Mouse (Mus musculus): ENCODE measurements around the gene Zfp292. TPM values are rescaled to one million over a fixed set of nuclear protein-coding genes. Genes with fewer than 3 reads are reported as not detected.
A peak's percentile ranks its signal among the peaks of the same experiment; 100 is the strongest.

The Zfp292 gene
- 1.6 and 2.7 TPM in 2 replicates for polyA plus RNA-seq (2012)

DNA sequence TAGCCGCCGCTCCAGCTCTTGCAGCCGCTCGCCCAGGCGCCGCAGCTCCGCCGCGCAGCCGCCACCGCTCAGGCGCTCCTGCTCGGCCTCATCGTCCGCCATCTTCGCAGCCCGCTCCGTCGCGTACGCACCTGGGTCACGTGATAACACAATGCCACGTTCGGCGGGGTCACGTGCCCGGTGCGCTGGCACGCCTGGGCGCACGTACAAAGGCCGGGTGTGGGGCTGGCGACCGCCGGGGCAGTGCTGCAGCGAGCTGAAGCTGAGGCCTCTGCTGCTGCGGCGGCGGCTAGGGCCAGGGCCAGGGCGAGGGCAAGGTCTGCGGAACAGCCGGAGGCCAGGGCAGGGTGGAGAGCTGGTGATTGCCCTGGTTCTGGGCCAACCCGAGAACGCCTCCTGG lies at the start of gene Zfp292:
Zfp292 (minus strand) TSS at position 143 of the 400 bp plus-strand sequence.
- TF ChIP-seq GATA1 (IDR thresholded peaks at IDR 0.05; ENCODE audit: low read length), result no peak

DNA sequence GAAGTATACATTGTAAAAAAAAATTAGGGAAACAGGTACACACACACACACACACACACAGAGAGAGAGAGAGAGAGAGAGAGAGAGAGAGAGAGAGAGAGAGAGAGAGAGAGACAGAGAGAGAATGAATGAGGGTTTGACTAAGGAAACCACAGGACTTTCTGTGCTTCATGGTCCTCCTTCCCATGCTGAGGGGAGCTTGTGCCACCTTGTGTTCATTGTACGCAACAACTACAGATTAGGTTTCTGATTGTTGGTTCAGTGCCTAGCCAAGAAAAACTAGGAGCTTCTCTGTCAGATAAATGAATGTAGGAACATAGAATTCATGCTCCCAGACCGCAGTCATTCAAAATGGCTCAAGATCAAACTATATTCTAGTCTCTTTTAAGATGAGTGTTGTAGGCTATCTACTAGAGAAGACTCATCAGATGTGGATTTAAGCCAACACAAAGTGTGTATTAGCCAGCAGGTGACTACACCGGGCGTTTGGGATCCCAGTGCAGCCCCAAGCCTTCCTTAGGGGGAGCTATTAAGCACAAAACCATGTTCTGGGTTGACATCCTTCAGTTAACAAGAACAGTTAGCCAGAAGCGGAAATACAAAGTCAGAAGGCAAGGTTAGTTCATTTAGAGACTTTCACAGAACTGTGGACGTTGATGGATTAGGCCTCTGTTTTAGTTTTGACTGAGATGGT lies 39.6 kb upstream of the Zfp292 start:
- TF ChIP-seq GATA1 (IDR thresholded peaks at IDR 0.05; ENCODE audit: low read length), result no peak

DNA sequence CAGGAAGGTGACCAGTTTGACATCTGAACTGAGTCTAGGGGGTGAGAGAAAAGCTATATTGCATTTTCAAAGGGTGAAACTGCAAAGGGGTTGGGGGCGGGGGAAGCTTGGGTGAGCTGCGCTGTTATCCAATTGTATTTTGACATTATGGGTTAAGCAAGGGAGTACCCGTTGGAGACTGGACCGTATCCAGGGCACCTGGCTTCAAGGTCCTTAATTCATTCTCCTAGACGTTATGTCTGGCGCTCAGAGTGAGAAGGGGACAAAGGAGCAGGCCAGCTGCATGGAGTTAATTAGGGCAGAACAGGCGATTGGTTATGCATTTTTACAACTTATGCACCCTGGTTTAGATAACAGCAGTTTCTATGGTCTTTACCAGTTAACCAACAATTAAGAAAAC lies 34.6 kb upstream of the Zfp292 start:
- no peak for TF ChIP-seq GATA1 (IDR thresholded peaks at IDR 0.05; ENCODE audit: low read length)

DNA sequence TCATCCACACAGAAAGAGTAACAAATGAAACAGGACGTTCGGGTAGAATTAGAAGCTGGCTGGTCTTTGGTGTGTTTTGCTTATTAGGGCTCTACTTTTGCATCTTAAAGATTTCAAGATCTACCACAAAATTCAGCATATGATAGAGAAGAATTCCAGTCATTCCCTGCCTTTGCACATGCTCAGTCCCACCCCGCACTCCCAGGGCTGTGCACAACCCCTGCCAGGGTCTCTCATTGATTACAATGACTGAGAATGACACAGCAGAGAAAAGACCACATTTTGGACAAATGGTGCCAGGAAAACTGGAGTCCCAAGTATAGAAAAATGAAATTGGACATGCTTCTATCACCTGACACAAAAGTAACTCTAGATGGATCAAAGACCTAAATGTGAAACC lies 29.4 kb upstream of the Zfp292 start:
- TF ChIP-seq GATA1 (IDR thresholded peaks at IDR 0.05; ENCODE audit: low read length), result no peak

DNA sequence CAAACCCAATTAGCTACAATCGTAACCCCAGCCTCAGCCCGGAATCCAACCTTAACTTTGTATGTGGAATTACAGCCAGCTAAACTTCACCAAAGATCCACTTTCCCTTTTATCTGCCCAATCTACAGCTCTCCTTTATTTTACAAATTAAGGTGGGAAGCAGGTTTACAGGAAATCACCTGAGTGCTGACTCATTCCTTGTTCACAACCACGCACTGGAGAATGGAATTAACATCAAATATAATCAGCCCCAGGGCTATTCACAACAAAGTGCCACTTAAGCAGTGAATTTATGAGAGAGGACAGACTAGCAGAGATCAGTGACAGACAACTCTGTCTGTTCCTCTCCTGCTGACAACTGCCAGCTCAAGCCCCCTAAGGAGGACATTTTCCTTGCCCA lies 28.6 kb upstream of the Zfp292 start:
- no peak for TF ChIP-seq GATA1 (IDR thresholded peaks at IDR 0.05; ENCODE audit: low read length)

DNA sequence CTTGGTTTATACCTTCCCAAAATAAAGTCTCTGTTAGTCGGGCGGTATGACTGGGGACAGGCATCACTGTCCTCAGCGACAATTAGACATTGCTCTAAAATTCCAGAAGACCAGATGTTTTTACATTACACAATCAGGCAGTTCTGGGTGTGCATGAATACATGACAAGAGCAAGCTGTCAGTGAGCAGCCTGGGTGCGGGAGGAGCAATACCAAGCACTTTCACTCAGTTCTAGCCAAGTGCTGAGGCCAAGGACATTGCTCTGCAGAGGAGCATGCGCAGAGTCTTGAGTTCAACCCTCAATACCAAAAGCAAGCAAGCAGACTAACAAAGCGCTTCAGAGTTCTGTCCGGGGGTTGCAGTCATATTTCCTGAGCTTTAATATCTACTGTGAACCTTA lies 25.4 kb upstream of the Zfp292 start:
- no peak for TF ChIP-seq GATA1 (IDR thresholded peaks at IDR 0.05; ENCODE audit: low read length)

DNA sequence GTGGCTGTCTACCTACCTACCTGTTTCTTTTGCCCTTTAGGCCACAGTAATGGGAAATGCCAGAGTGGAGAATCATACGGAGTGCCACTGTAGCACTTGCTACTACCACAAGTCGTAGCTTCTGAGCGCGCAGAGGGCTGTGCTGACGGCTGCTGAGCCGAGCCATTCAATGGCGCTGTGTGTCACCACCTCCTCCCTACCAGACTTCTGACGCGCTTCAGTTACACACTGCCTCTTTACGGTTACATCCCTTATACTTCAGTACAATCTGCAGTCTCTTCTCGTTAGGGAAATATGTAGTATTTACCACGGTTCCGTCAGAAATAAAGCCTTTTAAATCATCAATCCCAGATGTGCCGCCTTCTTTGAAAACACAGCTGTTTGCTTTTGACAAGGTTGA lies 24.3 kb upstream of the Zfp292 start:
- TF ChIP-seq GATA1 (IDR thresholded peaks at IDR 0.05; ENCODE audit: low read length), result no peak

DNA sequence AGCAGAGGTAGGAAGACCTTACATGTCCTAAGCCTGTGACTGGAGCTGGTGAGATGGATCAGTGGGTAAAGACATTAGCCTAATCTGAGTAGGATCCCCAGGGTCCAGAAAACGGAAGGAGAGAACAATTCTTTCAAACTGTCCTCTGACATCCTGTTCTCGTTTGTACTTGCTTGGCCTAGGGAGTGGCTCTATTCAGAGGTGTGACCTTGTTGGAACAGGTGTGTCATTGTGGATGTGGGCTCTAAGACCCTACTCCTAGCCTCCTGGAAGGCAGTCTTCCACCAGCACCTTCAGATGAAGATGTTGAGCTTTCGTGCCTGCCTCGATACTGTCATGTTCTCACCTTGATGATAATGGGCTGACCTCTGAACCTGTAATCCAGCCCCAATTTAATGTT lies 23.4 kb upstream of the Zfp292 start:
- no peak for TF ChIP-seq GATA1 (IDR thresholded peaks at IDR 0.05; ENCODE audit: low read length)

DNA sequence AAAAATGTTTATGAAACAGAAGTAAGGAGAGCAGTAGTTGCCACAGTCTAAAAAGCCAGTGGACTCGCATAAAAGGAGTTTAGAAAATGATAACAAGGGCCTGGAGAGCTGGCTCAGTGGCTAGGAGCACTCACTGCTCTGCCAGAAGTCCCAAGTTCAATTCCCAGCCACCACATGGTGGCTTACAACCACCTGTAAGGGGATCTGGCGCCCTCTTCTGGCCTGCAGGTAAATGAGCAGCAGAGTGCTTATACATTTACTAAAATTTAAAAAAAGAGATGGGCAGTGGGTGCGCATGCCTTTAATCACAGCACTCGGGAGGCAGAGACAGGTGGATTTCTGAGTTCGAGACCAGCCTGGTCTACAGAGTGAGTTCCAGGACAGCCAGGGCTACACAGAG lies 22.6 kb upstream of the Zfp292 start:
- TF ChIP-seq GATA1 (IDR thresholded peaks at IDR 0.05; ENCODE audit: low read length), result no peak

DNA sequence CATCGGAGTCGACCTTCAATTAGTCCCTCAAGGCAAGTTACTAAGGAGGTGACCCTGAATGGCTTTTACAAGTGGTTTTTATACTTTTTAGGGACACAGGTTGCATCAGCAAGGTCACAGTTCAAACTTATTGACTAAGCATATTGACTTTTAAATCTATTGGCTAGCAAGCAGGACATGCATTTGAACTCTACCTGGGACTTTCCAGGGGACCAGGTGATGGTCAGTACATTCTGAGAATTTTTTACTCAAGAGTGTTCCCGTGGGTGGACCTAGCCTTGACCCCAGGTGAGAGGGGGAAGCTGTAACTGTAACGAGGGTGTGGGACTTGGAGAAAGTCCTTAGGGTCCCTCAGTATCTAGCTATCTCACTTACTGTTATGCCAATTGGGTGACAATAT lies 18.4 kb upstream of the Zfp292 start:
- no peak for TF ChIP-seq GATA1 (IDR thresholded peaks at IDR 0.05; ENCODE audit: low read length)

DNA sequence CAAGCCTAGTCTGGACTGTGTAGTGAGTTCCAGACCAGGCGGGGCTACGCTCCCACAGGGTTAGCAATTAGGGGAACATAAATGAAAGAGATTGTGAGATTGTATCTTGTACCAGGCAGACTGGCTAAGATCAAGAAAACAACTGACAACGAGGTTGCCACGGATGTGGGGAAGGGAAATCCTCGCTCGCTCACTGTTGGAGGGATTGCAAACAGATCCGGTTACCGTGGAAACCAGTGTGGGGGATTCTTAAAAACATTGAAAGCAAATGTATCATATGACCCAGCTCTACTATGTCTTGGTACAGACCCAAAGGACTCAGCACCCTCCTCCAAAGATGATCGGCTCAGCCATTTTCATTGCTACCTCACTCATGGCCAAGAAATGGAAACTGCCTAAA lies 17.4 kb upstream of the Zfp292 start:
- TF ChIP-seq GATA1 (IDR thresholded peaks at IDR 0.05; ENCODE audit: low read length), result no peak

DNA sequence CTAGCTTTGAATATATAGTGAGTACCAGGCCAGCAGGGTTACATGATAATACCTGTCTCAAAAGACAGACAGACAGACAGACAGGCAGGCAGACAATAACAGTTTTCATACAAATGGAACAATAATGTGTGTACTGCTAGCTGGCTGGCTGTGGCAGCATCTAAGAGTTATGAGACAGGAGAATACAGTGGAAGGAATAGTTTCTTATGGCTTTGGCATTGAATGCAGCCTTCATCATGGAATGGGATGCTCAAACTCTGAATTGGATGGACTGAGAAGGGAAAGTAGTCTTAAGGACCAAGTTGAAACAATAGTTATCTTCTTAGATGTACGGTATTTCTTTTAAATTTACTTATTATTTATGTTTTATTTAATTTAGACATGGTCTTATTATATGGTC lies 16.6 kb upstream of the Zfp292 start:
- no peak for TF ChIP-seq GATA1 (IDR thresholded peaks at IDR 0.05; ENCODE audit: low read length)

DNA sequence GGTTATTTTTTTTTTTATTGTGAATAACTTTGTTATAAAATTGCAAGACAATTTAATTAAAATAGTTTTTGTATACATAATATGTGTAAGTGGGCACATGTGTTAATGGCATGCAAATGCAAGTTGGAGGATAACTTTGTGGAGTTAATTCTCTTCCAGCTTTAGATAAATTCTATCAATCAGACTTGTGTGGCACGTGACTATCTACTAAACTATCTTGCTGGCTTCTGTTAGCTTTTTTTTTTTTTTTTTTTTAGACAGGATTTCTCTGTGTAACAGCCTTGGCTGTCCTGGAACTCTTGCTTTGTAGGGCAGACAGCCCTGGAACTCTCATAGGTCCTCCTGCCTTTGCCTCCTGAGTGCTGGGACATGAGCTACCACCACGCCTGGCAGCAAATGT lies 15.7 kb upstream of the Zfp292 start:
- TF ChIP-seq GATA1 (IDR thresholded peaks at IDR 0.05; ENCODE audit: low read length), result no peak

DNA sequence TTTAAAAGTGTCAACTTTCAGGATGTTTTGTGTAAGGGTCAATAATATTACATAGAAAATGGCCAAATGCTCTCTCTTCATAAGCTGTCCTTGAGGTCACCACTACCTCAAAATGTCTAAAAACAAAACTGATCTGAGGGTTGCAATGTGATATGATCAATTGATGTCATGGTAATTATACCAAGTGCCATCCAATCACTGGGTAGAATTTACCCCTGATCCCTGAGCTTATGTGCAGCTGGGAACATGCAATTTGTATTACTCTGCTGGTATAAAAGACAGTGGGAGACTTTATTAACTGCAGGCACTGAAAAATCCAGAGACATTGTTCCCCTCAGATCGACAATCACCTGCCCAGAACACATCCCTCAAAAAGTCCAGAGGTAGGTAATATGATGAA lies 10.7 kb upstream of the Zfp292 start, which contains the start of gene Cga:
Cga (plus strand) TSS at position 301 of the 400 bp plus-strand sequence.
- TF ChIP-seq GATA1 (IDR thresholded peaks at IDR 0.05; ENCODE audit: low read length), result no peak

DNA sequence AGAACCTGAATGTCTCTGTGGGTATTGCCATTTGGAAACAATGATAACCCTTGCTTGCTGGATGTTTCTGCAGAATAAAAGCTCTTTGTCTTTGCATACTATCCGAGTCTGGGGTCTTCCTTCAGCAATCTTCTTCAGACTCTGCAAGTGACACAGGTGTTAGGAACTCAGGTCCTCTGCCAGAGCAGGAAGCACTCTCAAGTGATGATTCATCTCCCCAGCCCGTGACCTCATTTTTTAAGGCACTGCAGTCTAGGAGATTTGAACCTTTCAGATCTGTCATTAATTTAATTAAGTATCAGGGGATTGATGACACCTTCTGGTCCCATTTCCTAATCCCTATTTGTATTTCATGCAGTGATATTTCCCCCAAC lies 7.0 kb upstream of the Zfp292 start:
- no peak for TF ChIP-seq GATA1 (IDR thresholded peaks at IDR 0.05; ENCODE audit: low read length)

DNA sequence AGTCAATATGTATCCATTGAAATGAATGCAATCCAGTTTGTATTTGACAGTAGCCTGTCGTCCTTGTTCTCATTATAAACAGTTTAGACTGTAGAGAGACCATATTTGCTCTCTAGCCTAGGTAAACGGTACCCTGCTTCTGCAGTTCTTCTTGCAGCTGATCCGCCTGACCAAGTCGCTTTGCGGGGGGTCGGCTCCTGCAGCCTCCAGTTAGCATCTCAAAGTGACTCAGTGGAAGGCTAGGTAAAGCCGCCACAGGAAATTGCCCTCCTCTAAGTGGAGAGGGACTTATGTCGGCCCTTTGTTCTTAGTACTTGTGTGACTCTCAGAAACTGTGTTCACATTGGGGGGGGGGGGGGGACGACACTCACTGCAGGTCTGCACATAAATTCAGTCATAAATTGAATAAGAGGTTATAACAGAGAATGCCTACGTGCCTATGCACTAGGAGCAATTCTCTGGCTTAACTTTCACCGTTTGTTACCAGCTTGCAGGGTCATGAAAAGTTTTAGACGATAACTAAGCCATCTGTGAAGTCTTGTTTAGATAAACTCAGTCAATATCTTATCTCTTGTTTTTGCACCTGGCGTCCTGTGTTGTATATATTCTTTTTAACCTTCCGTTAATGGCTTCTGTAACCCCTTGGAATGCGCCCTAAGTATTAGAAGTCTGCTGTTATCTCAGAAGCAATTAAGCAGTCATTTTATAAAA lies 6.5 kb upstream of the Zfp292 start:
- peak; percentile 76 for TF ChIP-seq GATA1 (IDR thresholded peaks at IDR 0.05; ENCODE audit: low read length)

DNA sequence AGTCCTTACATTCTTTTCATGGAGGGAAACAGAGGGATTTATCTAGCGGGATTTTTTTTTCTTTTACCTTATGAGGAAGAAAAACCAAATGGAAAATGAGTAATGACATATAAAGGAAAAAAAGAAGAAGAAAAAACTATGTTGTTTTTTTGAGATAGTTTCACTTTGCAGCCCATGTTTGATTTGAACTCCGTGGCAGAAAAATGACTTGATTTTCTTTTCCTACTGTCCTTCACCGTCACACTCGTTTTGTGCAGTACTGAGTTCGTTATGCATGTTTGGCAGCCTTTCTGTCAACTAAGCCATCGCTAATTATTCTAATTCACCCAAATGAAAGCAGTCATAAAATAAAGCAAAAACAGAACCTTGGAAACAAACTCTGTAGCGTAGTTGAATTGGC lies 4.5 kb upstream of the Zfp292 start:
- no peak for TF ChIP-seq GATA1 (IDR thresholded peaks at IDR 0.05; ENCODE audit: low read length)
